Mouse (Mus musculus): Measurements from ENCODE around the gene Ccdc82. TPM values are rescaled to one million over a fixed set of nuclear protein-coding genes. Genes with fewer than 3 reads are reported as not detected.
A peak's percentile ranks its signal among the peaks of the same experiment; 100 is the strongest.

Ccdc82 gene
- total RNA-seq, 2 experiments from 2014 or later: 23.6 to 27.0 TPM

GRCm38 (mm10) chr9:13297668-13298512 is 51.1 kb downstream of the Ccdc82 start, which contains the start of gene Maml2:
Gene Maml2, plus strand, starts transcription at chr9:13297957.
- intact Hi-C loops (cut with DNase I): loop anchor here (5.0 kb wide), 1 partner anchor 359 kb away; no protein-coding TSS in a partner anchor
- peak; percentile 77 for DNase-seq

GRCm38 (mm10) chr9:13298513-13298878 is 51.7 kb downstream of the Ccdc82 start:
- intact Hi-C loops (cut with DNase I): loop anchor here (5.0 kb wide), 1 partner anchor 359 kb away; no protein-coding TSS in a partner anchor

GRCm38 (mm10) chr9:13299190-13299589 is 52.4 kb downstream of the Ccdc82 start:
- no peak for DNase-seq
- intact Hi-C loops (cut with DNase I): loop anchor here (5.0 kb wide), 1 partner anchor 358 kb away; no protein-coding TSS in a partner anchor

More at GRCm38 (mm10) chr9:13298513-13298878, 51.7 kb downstream of the Ccdc82 start:
- no peak for DNase-seq

GRCm38 (mm10) chr9:13300041-13300441 is 53.3 kb downstream of the Ccdc82 start:
- intact Hi-C loops (cut with DNase I): no loop called here
- DNase-seq: no peak

GRCm38 (mm10) chr9:13300891-13301782 is 54.4 kb downstream of the Ccdc82 start:
- intact Hi-C loops (cut with DNase I): no loop called here
- DNase-seq: no peak

GRCm38 (mm10) chr9:13302183-13302825 is 55.5 kb downstream of the Ccdc82 start:
- no peak for DNase-seq

GRCm38 (mm10) chr9:13303099-13303771 is 56.5 kb downstream of the Ccdc82 start:
- intact Hi-C loops (cut with DNase I): no loop called here
- no peak for DNase-seq

More at GRCm38 (mm10) chr9:13302183-13302825, 55.5 kb downstream of the Ccdc82 start:
- intact Hi-C loops (cut with DNase I): no loop called here

GRCm38 (mm10) chr9:13303976-13304375 is 57.2 kb downstream of the Ccdc82 start:
- intact Hi-C loops (cut with DNase I): no loop called here
- DNase-seq: no peak

GRCm38 (mm10) chr9:13306471-13306870 is 59.7 kb downstream of the Ccdc82 start:
- intact Hi-C loops (cut with DNase I): no loop called here
- no peak for DNase-seq

GRCm38 (mm10) chr9:13307226-13307625 is 60.5 kb downstream of the Ccdc82 start:
- DNase-seq: no peak
- intact Hi-C loops (cut with DNase I): no loop called here

- intact Hi-C loops (cut with DNase I): no loop called here
- DNase-seq: no peak
Observed at GRCm38 (mm10) chr9:13308718-13309117, 62.0 kb downstream of the Ccdc82 start.

GRCm38 (mm10) chr9:13309807-13310206 is 63.1 kb downstream of the Ccdc82 start:
- DNase-seq: no peak
- intact Hi-C loops (cut with DNase I): no loop called here

GRCm38 (mm10) chr9:13310236-13310635 is 63.5 kb downstream of the Ccdc82 start:
- no peak for DNase-seq
- intact Hi-C loops (cut with DNase I): no loop called here

- DNase-seq: no peak
- intact Hi-C loops (cut with DNase I): no loop called here
Observed at GRCm38 (mm10) chr9:13311094-13311493, 64.3 kb downstream of the Ccdc82 start.

GRCm38 (mm10) chr9:13313923-13314322 is 67.2 kb downstream of the Ccdc82 start:
- intact Hi-C loops (cut with DNase I): no loop called here
- no peak for DNase-seq

- DNase-seq: no peak
- intact Hi-C loops (cut with DNase I): no loop called here
Observed at GRCm38 (mm10) chr9:13314577-13315004, 67.8 kb downstream of the Ccdc82 start.

GRCm38 (mm10) chr9:13315393-13315792 is 68.6 kb downstream of the Ccdc82 start:
- no peak for DNase-seq
- intact Hi-C loops (cut with DNase I): no loop called here

- no peak for DNase-seq
- intact Hi-C loops (cut with DNase I): no loop called here
Observed at GRCm38 (mm10) chr9:13319566-13319965, 72.8 kb downstream of the Ccdc82 start.

GRCm38 (mm10) chr9:13320800-13321364 is 74.1 kb downstream of the Ccdc82 start:
- intact Hi-C loops (cut with DNase I): no loop called here
- DNase-seq: no peak

GRCm38 (mm10) chr9:13323074-13323473 is 76.3 kb downstream of the Ccdc82 start:
- DNase-seq: no peak
- intact Hi-C loops (cut with DNase I): no loop called here
